Mouse (Mus musculus) myocyte (in vitro differentiated cells): ENCODE measurements around the gene Aip. TPM values are rescaled to one million over a fixed set of nuclear protein-coding genes. Genes with fewer than 3 reads are reported as not detected.

Source experiments
- H3K27me3 ChIP-seq: one replicate; pipeline ENCODE4 v1.6.1; 2011; ENCODE audit not compliant: control insufficient read depth, insufficient read depth, insufficient read length
- H3K36me3 ChIP-seq: one replicate; pipeline ENCODE4 v1.6.1; 2011; ENCODE audit not compliant: control insufficient read depth, insufficient read depth
- H3K4me2 ChIP-seq: one replicate; pipeline ENCODE4 v1.6.1; 2011; ENCODE audit warnings: low read depth, control low read depth
- H3K4me3 ChIP-seq: one replicate; pipeline ENCODE4 v1.5.1; 2011; ENCODE audit warnings: mild to moderate bottlenecking, control low read depth, moderate library complexity
- H3K79me2 ChIP-seq: one replicate; pipeline ENCODE4 v1.6.1; 2011; ENCODE audit not compliant: control insufficient read depth, insufficient read depth
- H3ac ChIP-seq: one replicate; pipeline ENCODE4 v1.6.1; 2011; ENCODE audit not compliant: control insufficient read depth, insufficient read length
- CEBPB ChIP-seq: IDR thresholded peaks from 2 replicates; pipeline ENCODE4 v1.6.1; 2011; ENCODE audit warnings: mild to moderate bottlenecking, moderate library complexity; ENCODE audit not compliant: poor library complexity, insufficient read depth, severe bottlenecking
- E2F4 ChIP-seq: IDR thresholded peaks from one replicate; pipeline ENCODE4 v1.6.1; 2011; ENCODE audit warnings: mild to moderate bottlenecking, control low read depth, moderate library complexity; ENCODE audit not compliant: insufficient read depth
- MAX ChIP-seq: IDR thresholded peaks from one replicate; pipeline ENCODE4 v1.6.1; 2011; ENCODE audit warnings: low read depth, mild to moderate bottlenecking, control low read depth
- MYOD1 ChIP-seq, 3 experiments: IDR thresholded peaks; one replicate each; pipeline ENCODE4 v1.6.1; 2011; ENCODE audit warnings: control low read depth in 2 of 3, low read depth in 2 of 3, mild to moderate bottlenecking in 2 of 3, moderate library complexity in 1 of 3; ENCODE audit not compliant: insufficient read length in 2 of 3, control insufficient read depth in 1 of 3
- MYOG ChIP-seq, 3 experiments: IDR thresholded peaks; one replicate each; pipeline ENCODE4 v1.6.1; 2011; ENCODE audit warnings: control low read depth in 2 of 3, low read depth in 2 of 3, mild to moderate bottlenecking in 2 of 3; ENCODE audit not compliant: insufficient read length in 2 of 3, control insufficient read depth in 1 of 3, insufficient read depth in 1 of 3
- POLR2A ChIP-seq: IDR thresholded peaks from one replicate; pipeline ENCODE4 v1.6.1; 2011; ENCODE audit warnings: low read depth, mild to moderate bottlenecking, control low read depth, moderate library complexity; ENCODE audit not compliant: insufficient read length
- POLR2AphosphoS2 ChIP-seq: IDR thresholded peaks from one replicate; pipeline ENCODE4 v1.6.1; 2011; ENCODE audit warnings: low read depth, control low read depth; ENCODE audit not compliant: insufficient read length
- REST ChIP-seq: IDR thresholded peaks from one replicate; pipeline ENCODE4 v1.6.1; 2011; ENCODE audit warnings: mild to moderate bottlenecking, control low read depth, moderate library complexity; ENCODE audit not compliant: insufficient read depth, insufficient read length
- SRF ChIP-seq: IDR thresholded peaks from one replicate; pipeline ENCODE4 v1.6.1; 2011; ENCODE audit warnings: low read depth; ENCODE audit not compliant: control insufficient read depth, insufficient read length
- TCF12 ChIP-seq: IDR thresholded peaks from one replicate; pipeline ENCODE4 v1.6.1; 2011; ENCODE audit warnings: mild to moderate bottlenecking, control low read depth; ENCODE audit not compliant: poor library complexity, insufficient read depth, severe bottlenecking
- TCF3 ChIP-seq: IDR thresholded peaks from one replicate; pipeline ENCODE4 v1.6.1; 2011; ENCODE audit warnings: low read depth, control low read depth; ENCODE audit not compliant: insufficient read length
- USF1 ChIP-seq: IDR thresholded peaks from one replicate; pipeline ENCODE4 v1.6.1; 2011; ENCODE audit warnings: low read depth, mild to moderate bottlenecking, control low read depth, moderate library complexity
- polyA plus RNA-seq: library from polyadenylated mRNA; unstranded; fragments of >200 nt; fragmentation: generic; extraction: Trizol; gene quantifications from one replicate; pipeline ENCODE4 v1.2.1, GENCODE M21; 2012; ENCODE audit warnings: missing spikeins

Aip gene
- polyA plus RNA-seq, 1 experiment = 250 TPM

GRCm38 (mm10) chr19:4151898-4152297, 26.2 kb upstream of the Aip start:
- Histone ChIP-seq H3K27me3 (no peaks in the 10 kb centered on the region), H3ac (no peak overlapping the region), H3K4me3 (no peak overlapping the region), H3K36me3 (peaks cover 11% of the 10 kb centered on the region), H3K79me2 (peaks cover 15% of the 10 kb centered on the region), H3K4me2 (no peak overlapping the region)
- no peak for TF ChIP-seq MAX
- no peak for TF ChIP-seq TCF12
- TF ChIP-seq TCF3 = no peak
- TF ChIP-seq POLR2AphosphoS2 = no peak
- no peak for TF ChIP-seq MYOG (IDR thresholded peaks at IDR 0.05; ENCODE audit: control insufficient read depth in 1 of 3, insufficient read depth in 1 of 3, insufficient read length in 2 of 3, low read depth in 2 of 3)
- TF ChIP-seq CEBPB = no peak
- no peak for TF ChIP-seq MYOD1 (IDR thresholded peaks at IDR 0.05; ENCODE audit: control insufficient read depth in 1 of 3, insufficient read length in 2 of 3, low read depth in 2 of 3)
- TF ChIP-seq REST = no peak
- no peak for TF ChIP-seq USF1
- TF ChIP-seq E2F4 = no peak

- no peak overlapping the region for H3K4me3 ChIP-seq
- TF ChIP-seq TCF3 (no peak), TCF12 (no peak), POLR2AphosphoS2 (no peak)
- H3K36me3 ChIP-seq = peaks cover 11% of the 10 kb centered on the region
- no peaks in the 10 kb centered on the region for H3K27me3 ChIP-seq
- H3K79me2 ChIP-seq = peaks cover 15% of the 10 kb centered on the region
- H3K4me2 ChIP-seq = no peak overlapping the region
- H3ac ChIP-seq = no peak overlapping the region
Measured at GRCm38 (mm10) chr19:4151488-4151860, 25.8 kb upstream of the Aip start.

- Histone ChIP-seq H3K27me3 (no peaks in the 10 kb centered on the region), H3K79me2 (peaks cover 15% of the 10 kb centered on the region), H3K4me3 (no peak overlapping the region), H3ac (no peak overlapping the region), H3K4me2 (no peak overlapping the region), H3K36me3 (peaks cover 11% of the 10 kb centered on the region)
- TF ChIP-seq USF1 (no peak), SRF (no peak), MYOD1 (IDR thresholded peaks at IDR 0.05; ENCODE audit: control insufficient read depth in 1 of 3, insufficient read length in 2 of 3, low read depth in 2 of 3) (no peak), E2F4 (no peak), POLR2A (no peak), CEBPB (no peak), MYOG (IDR thresholded peaks at IDR 0.05; ENCODE audit: control insufficient read depth in 1 of 3, insufficient read depth in 1 of 3, insufficient read length in 2 of 3, low read depth in 2 of 3) (no peak), TCF3 (no peak), POLR2AphosphoS2 (no peak), REST (no peak), TCF12 (no peak), MAX (no peak)
Measured at GRCm38 (mm10) chr19:4150567-4151487, 25.2 kb upstream of the Aip start.

- H3K79me2 ChIP-seq = peaks cover 15% of the 10 kb centered on the region
- H3K4me3 ChIP-seq = peak overlapping the region; percentile 57
- TF ChIP-seq SRF (no peak), TCF12 (no peak), POLR2A (peak; percentile 11), REST (no peak), USF1 (no peak)
- peaks cover 11% of the 10 kb centered on the region for H3K36me3 ChIP-seq
- no peaks in the 10 kb centered on the region for H3K27me3 ChIP-seq
- peak overlapping the region; percentile 82 for H3K4me2 ChIP-seq
- no peak overlapping the region for H3ac ChIP-seq
Measured at GRCm38 (mm10) chr19:4149764-4150461, 24.3 kb upstream of the Aip start.

- H3K4me3 ChIP-seq = peak overlapping the region; percentile 57
- peaks cover 15% of the 10 kb centered on the region for H3K79me2 ChIP-seq
- no peak for TF ChIP-seq SRF
- TF ChIP-seq MYOG (IDR thresholded peaks at IDR 0.05; ENCODE audit: control insufficient read depth in 1 of 3, insufficient read depth in 1 of 3, insufficient read length in 2 of 3, low read depth in 2 of 3) = no peak
- TF ChIP-seq POLR2A = no peak
- no peak for TF ChIP-seq TCF3
- TF ChIP-seq E2F4 = no peak
- TF ChIP-seq TCF12 = no peak
- no peak for TF ChIP-seq CEBPB
- TF ChIP-seq REST = no peak
- no peak for TF ChIP-seq POLR2AphosphoS2
- no peak for TF ChIP-seq MAX
- no peak for TF ChIP-seq MYOD1 (IDR thresholded peaks at IDR 0.05; ENCODE audit: control insufficient read depth in 1 of 3, insufficient read length in 2 of 3, low read depth in 2 of 3)
- TF ChIP-seq USF1 = no peak
- H3K36me3 ChIP-seq = peaks cover 11% of the 10 kb centered on the region
- no peaks in the 10 kb centered on the region for H3K27me3 ChIP-seq
- no peak overlapping the region for H3ac ChIP-seq
- H3K4me2 ChIP-seq = peak overlapping the region; percentile 82
Measured at GRCm38 (mm10) chr19:4149283-4149682, 23.6 kb upstream of the Aip start.
